Mouse (Mus musculus): ENCODE measurements around the gene Gm12355. TPM values are rescaled to one million over a fixed set of nuclear protein-coding genes. Genes with fewer than 3 reads are reported as not detected.
"Not testable (repeated sequence)": the region's sequence is repeated elsewhere in the genome, so short reads cannot be mapped to it uniquely, and the experiment has no call there.

Gene Gm12355
- polyA plus RNA-seq, 1 experiment from 2014 or later: 0.47 TPM

- 30% methylated on average over 2 of the region's 2 CpGs for WGBS (ENCODE audit: insufficient replicate concordance)
These were observed 21.0 kb upstream of the Gm12355 start, which contains the start of gene Gsdma2 for GRCm38 (mm10) chr11:98646459-98646858. Gsdma2 (plus strand) TSS chr11:98646759.

GRCm38 (mm10) chr11:98645946-98646345 is 20.5 kb upstream of the Gm12355 start:
- no peaks in the 10 kb centered on the region for H3K4me1 ChIP-seq (ENCODE audit: control insufficient read depth, low read depth, low read length)
- no peak overlapping the region for H3K27ac ChIP-seq (ENCODE audit: low read length)
- H3K9ac ChIP-seq (ENCODE audit: low read depth, low read length): no peak overlapping the region
- no peaks in the 10 kb centered on the region for H3K36me3 ChIP-seq (ENCODE audit: control insufficient read depth, insufficient read depth)
- WGBS (ENCODE audit: insufficient replicate concordance): 40% methylated on average over 2 of the region's 2 CpGs
- no peaks in the 10 kb centered on the region for H3K27me3 ChIP-seq (ENCODE audit: control insufficient read depth, insufficient read depth, low read depth, low read length)
- ATAC-seq (ENCODE audit: low read depth): no peak
- no peak overlapping the region for H3K4me3 ChIP-seq (ENCODE audit: low read depth, low read length)
- H3K9me3 ChIP-seq (replicated peaks; ENCODE audit: control insufficient read depth, low read length): no peaks in the 10 kb centered on the region
- no peak overlapping the region for H3K4me2 ChIP-seq (ENCODE audit: low read depth, low read length)

More at GRCm38 (mm10) chr11:98646459-98646858, 21.0 kb upstream of the Gm12355 start, which contains the start of gene Gsdma2:
- Histone ChIP-seq H3K9me3 (replicated peaks; ENCODE audit: control insufficient read depth, low read length) (no peaks in the 10 kb centered on the region), H3K36me3 (ENCODE audit: control insufficient read depth, insufficient read depth) (no peaks in the 10 kb centered on the region), H3K27ac (ENCODE audit: low read length) (no peak within 1 kb of the TSS), H3K4me2 (ENCODE audit: low read depth, low read length) (no peak within 1 kb of the TSS), H3K9ac (ENCODE audit: low read depth, low read length) (no peak within 1 kb of the TSS), H3K27me3 (ENCODE audit: control insufficient read depth, insufficient read depth, low read depth, low read length) (no peaks in the 10 kb centered on the region), H3K4me1 (ENCODE audit: control insufficient read depth, low read depth, low read length) (no peaks in the 10 kb centered on the region), H3K4me3 (ENCODE audit: low read depth, low read length) (no peak within 1 kb of the TSS)
- no peak for ATAC-seq (ENCODE audit: low read depth)

GRCm38 (mm10) chr11:98644757-98645156 is 19.3 kb upstream of the Gm12355 start:
- no peaks in the 10 kb centered on the region for H3K27me3 ChIP-seq (ENCODE audit: control insufficient read depth, insufficient read depth, low read depth, low read length)
- no peak overlapping the region for H3K4me3 ChIP-seq (ENCODE audit: low read depth, low read length)
- no peak overlapping the region for H3K27ac ChIP-seq (ENCODE audit: low read length)
- H3K9ac ChIP-seq (ENCODE audit: low read depth, low read length): no peak overlapping the region
- H3K9me3 ChIP-seq (replicated peaks; ENCODE audit: control insufficient read depth, low read length): no peaks in the 10 kb centered on the region
- H3K4me2 ChIP-seq (ENCODE audit: low read depth, low read length): no peak overlapping the region
- no peaks in the 10 kb centered on the region for H3K4me1 ChIP-seq (ENCODE audit: control insufficient read depth, low read depth, low read length)
- no peaks in the 10 kb centered on the region for H3K36me3 ChIP-seq (ENCODE audit: control insufficient read depth, insufficient read depth)
- ATAC-seq (ENCODE audit: low read depth): no peak
- 57% methylated on average over 3 of the region's 3 CpGs for WGBS (ENCODE audit: insufficient replicate concordance)

GRCm38 (mm10) chr11:98640091-98640490 is 14.6 kb upstream of the Gm12355 start:
- 18% methylated on average over 5 of the region's 5 CpGs for WGBS (ENCODE audit: insufficient replicate concordance)
- H3K9ac ChIP-seq (ENCODE audit: low read depth, low read length): no peak overlapping the region
- no peaks in the 10 kb centered on the region for H3K4me1 ChIP-seq (ENCODE audit: control insufficient read depth, low read depth, low read length)
- no peaks in the 10 kb centered on the region for H3K9me3 ChIP-seq (replicated peaks; ENCODE audit: control insufficient read depth, low read length)
- H3K36me3 ChIP-seq (ENCODE audit: control insufficient read depth, insufficient read depth): no peaks in the 10 kb centered on the region
- no peak overlapping the region for H3K4me3 ChIP-seq (ENCODE audit: low read depth, low read length)
- no peaks in the 10 kb centered on the region for H3K27me3 ChIP-seq (ENCODE audit: control insufficient read depth, insufficient read depth, low read depth, low read length)
- no peak for ATAC-seq (ENCODE audit: low read depth)
- no peak overlapping the region for H3K27ac ChIP-seq (ENCODE audit: low read length)
- no peak overlapping the region for H3K4me2 ChIP-seq (ENCODE audit: low read depth, low read length)

- H3K27me3 ChIP-seq (ENCODE audit: control insufficient read depth, insufficient read depth, low read depth, low read length): no peaks in the 10 kb centered on the region
These were observed 12.0 kb upstream of the Gm12355 start for GRCm38 (mm10) chr11:98637501-98637900.

GRCm38 (mm10) chr11:98635312-98635970 is 10.0 kb upstream of the Gm12355 start:
- H3K36me3 ChIP-seq (ENCODE audit: control insufficient read depth, insufficient read depth); H3K4me3 ChIP-seq (ENCODE audit: low read depth, low read length); H3K9ac ChIP-seq (ENCODE audit: low read depth, low read length); H3K4me2 ChIP-seq (ENCODE audit: low read depth, low read length); H3K9me3 ChIP-seq (replicated peaks; ENCODE audit: control insufficient read depth, low read length); H3K27me3 ChIP-seq (ENCODE audit: control insufficient read depth, insufficient read depth, low read depth, low read length); H3K4me1 ChIP-seq (ENCODE audit: control insufficient read depth, low read depth, low read length); H3K27ac ChIP-seq (ENCODE audit: low read length): not testable (repeated sequence)
- ATAC-seq (ENCODE audit: low read depth): 0 out of 2 replicates have a peak, but pooled peaks have one; percentile 32
- 19% methylated on average over 10 of the region's 10 CpGs for WGBS (ENCODE audit: insufficient replicate concordance)

More at GRCm38 (mm10) chr11:98637501-98637900, 12.0 kb upstream of the Gm12355 start:
- Histone ChIP-seq H3K4me2 (ENCODE audit: low read depth, low read length) (no peak overlapping the region), H3K4me1 (ENCODE audit: control insufficient read depth, low read depth, low read length) (no peaks in the 10 kb centered on the region), H3K9me3 (replicated peaks; ENCODE audit: control insufficient read depth, low read length) (no peaks in the 10 kb centered on the region), H3K36me3 (ENCODE audit: control insufficient read depth, insufficient read depth) (no peaks in the 10 kb centered on the region), H3K27ac (ENCODE audit: low read length) (no peak overlapping the region), H3K4me3 (ENCODE audit: low read depth, low read length) (no peak overlapping the region), H3K9ac (ENCODE audit: low read depth, low read length) (no peak overlapping the region)
- ATAC-seq (ENCODE audit: low read depth): no peak
- 56% methylated on average over 1 of the region's 1 CpGs for WGBS (ENCODE audit: insufficient replicate concordance)

- ATAC-seq (ENCODE audit: low read depth): no peak
- Histone ChIP-seq H3K27ac (ENCODE audit: low read length) (no peak overlapping the region), H3K4me2 (ENCODE audit: low read depth, low read length) (no peak overlapping the region), H3K4me1 (ENCODE audit: control insufficient read depth, low read depth, low read length) (no peaks in the 10 kb centered on the region), H3K9ac (ENCODE audit: low read depth, low read length) (no peak overlapping the region), H3K27me3 (ENCODE audit: control insufficient read depth, insufficient read depth, low read depth, low read length) (no peaks in the 10 kb centered on the region), H3K36me3 (ENCODE audit: control insufficient read depth, insufficient read depth) (no peaks in the 10 kb centered on the region), H3K4me3 (ENCODE audit: low read depth, low read length) (no peak overlapping the region), H3K9me3 (replicated peaks; ENCODE audit: control insufficient read depth, low read length) (no peaks in the 10 kb centered on the region)
- 71% methylated on average over 5 of the region's 5 CpGs for WGBS (ENCODE audit: insufficient replicate concordance)
These were observed 5.2 kb upstream of the Gm12355 start for GRCm38 (mm10) chr11:98630646-98631045.

- WGBS (ENCODE audit: insufficient replicate concordance): 76% methylated on average over 3 of the region's 3 CpGs
- ATAC-seq (ENCODE audit: low read depth): no peak
- H3K4me2 ChIP-seq (ENCODE audit: low read depth, low read length): no peak overlapping the region
These were observed 3.2 kb upstream of the Gm12355 start for GRCm38 (mm10) chr11:98628706-98629105.

GRCm38 (mm10) chr11:98624381-98624780 is 1.1 kb downstream of the Gm12355 start:
- not testable (repeated sequence) for H3K9ac ChIP-seq (ENCODE audit: low read depth, low read length); H3K4me3 ChIP-seq (ENCODE audit: low read depth, low read length); H3K27me3 ChIP-seq (ENCODE audit: control insufficient read depth, insufficient read depth, low read depth, low read length); H3K36me3 ChIP-seq (ENCODE audit: control insufficient read depth, insufficient read depth); H3K4me1 ChIP-seq (ENCODE audit: control insufficient read depth, low read depth, low read length); H3K9me3 ChIP-seq (replicated peaks; ENCODE audit: control insufficient read depth, low read length); H3K27ac ChIP-seq (ENCODE audit: low read length); H3K4me2 ChIP-seq (ENCODE audit: low read depth, low read length); ATAC-seq (ENCODE audit: low read depth)
- 44% methylated on average over 2 of the region's 2 CpGs for WGBS (ENCODE audit: insufficient replicate concordance)

More at GRCm38 (mm10) chr11:98628706-98629105, 3.2 kb upstream of the Gm12355 start:
- Histone ChIP-seq H3K4me1 (ENCODE audit: control insufficient read depth, low read depth, low read length) (no peaks in the 10 kb centered on the region), H3K4me3 (ENCODE audit: low read depth, low read length) (no peak overlapping the region), H3K36me3 (ENCODE audit: control insufficient read depth, insufficient read depth) (no peaks in the 10 kb centered on the region), H3K9me3 (replicated peaks; ENCODE audit: control insufficient read depth, low read length) (no peaks in the 10 kb centered on the region), H3K9ac (ENCODE audit: low read depth, low read length) (no peak overlapping the region), H3K27me3 (ENCODE audit: control insufficient read depth, insufficient read depth, low read depth, low read length) (no peaks in the 10 kb centered on the region), H3K27ac (ENCODE audit: low read length) (no peak overlapping the region)
